Mouse (Mus musculus) thymus, postnatal 4 days (tissue): Measurements from ENCODE around the gene Prima1.

ENCODE experiments used
- DNase-seq: peaks from one replicate; pipeline ENCODE4 v3.0.0; 2021

Gene Prima1

DNA sequence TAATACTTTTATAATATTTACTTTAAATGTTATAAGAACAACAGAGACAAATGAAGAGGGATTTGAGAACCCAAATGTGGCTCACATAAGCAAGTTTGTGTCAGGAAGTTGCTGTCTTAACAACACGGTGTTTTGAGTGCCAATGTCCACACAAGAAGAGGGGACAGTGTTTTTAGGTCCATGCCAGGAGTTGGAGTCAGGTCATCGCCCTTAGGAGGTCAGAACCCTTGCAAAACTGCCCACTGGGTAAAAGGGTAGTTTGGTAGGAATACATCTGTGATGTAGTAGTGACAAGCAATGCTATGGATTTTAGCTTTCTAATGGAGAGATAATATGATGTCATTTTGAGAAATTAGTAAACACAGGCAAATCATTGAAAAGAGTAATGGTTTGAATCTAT is 91.7 kb downstream of the Prima1 start:
- DNase-seq, result no peak
